8 mouse cellular contexts compared by ENCODE assay signal in genomic region chr5:139956859-139957258, GRCm38 (mm10).
DNase-seq lines count a peak whose midpoint lies in the region.

No protein-coding gene starts in this region.

- peak; percentile 56 to 75 for DNase-seq in cerebellum, postnatal 14 days
- no peak for DNase-seq in cerebellum, adult 8-10 months
- peak; percentile 29 for DNase-seq in CD4-positive helper T cell, adult 2 months (ENCODE audit: low read depth, low spot score)
- peak; percentile 23 for DNase-seq in forelimb bud, embryonic 11.5 days (ENCODE audit: low read depth, low spot score)
- peak; percentile 78 for DNase-seq in kidney, postnatal 14 days
- DNase-seq in retina, postnatal 7 days (ENCODE audit: low read depth, low spot score), result peak; percentile 84
- DNase-seq in right cerebral cortex, postnatal 14 days, result no peak
- no peak for DNase-seq in spleen, adult 18-20 months

Comparison
In these comparisons a context has a peak if more than half of its experiments do, and no peak if none do; other contexts are left out.
1. DNase-seq: peak in cerebellum, postnatal 14 days (2 of 2), CD4-positive helper T cell, adult 2 months (single experiment), forelimb bud, embryonic 11.5 days (single experiment), kidney, postnatal 14 days (single experiment) and retina, postnatal 7 days (single experiment); none in cerebellum, adult 8-10 months (single experiment), right cerebral cortex, postnatal 14 days (single experiment) and spleen, adult 18-20 months (0 of 2).